Mouse (Mus musculus): Measurements from ENCODE around the gene Kdm7a.

Kdm7a gene

DNA sequence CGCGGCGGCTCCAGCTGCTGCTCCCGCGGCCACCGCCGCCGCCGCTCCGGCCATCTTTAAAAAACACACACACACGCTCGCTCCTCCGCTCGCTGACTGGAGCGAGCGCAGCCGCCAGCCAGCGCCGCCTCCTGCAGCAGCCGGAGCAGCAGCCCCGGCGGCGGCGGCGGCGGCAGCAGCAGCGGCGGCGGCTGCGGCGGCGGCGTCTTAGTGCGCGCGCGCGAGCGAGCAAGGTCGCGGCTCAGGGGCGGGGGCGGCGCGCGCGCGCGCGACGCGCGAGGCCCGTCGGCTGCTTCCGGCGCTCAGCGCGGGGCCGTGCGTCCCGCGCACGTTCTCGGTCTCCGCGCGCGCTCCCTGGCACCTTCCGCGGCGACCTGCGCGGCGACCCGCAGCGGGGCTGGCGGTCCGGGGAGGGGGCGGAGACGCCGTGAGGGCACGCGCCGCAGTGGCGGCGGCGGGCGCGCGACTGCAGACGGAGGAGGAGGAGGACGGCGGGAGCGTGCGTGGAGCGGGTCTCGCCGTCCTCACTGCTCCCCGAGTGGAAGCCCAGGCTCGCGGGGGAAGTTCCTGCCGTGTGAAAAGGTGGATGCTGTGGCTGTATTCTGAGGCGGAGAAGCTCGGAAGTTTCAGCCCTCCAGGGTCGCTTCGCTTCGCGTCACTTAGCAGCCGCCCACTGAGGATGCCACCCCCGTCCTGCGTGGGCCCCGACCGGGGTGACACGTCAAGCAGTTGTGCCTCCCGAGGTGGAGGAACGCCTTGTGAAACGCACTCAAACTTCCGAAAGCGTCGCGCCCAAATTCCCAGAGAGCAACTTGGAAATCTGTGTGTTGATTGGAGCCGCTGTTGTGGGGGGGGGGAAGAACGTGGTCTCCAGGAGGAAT lies at the start of gene Kdm7a:
Gene Kdm7a (minus strand): TSS at position 209 of the 881 bp plus-strand sequence.
- DNase-seq (ENCODE audit: low read depth, low spot score), result peak; percentile 97

DNA sequence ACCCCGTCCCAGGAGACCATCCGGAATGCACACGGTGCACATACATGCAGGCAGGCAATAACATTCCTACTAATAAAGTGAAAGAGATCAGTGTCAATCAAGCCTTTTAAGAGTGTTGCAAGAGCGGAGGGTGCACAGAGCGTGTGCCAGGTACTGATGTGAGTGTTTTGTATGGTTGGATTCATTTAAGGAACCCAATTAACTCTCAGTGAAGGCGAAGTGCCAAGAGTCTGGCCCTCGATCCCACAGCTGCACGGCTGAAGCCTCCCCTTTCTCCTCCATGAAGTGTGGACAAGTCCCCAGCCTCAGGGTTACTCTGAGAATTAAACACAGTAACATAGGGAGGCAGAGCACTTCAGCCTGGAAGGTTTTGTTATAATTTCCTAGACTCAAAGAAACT lies 48.7 kb upstream of the Kdm7a start:
- no peak for DNase-seq (ENCODE audit: low read depth, low spot score)

DNA sequence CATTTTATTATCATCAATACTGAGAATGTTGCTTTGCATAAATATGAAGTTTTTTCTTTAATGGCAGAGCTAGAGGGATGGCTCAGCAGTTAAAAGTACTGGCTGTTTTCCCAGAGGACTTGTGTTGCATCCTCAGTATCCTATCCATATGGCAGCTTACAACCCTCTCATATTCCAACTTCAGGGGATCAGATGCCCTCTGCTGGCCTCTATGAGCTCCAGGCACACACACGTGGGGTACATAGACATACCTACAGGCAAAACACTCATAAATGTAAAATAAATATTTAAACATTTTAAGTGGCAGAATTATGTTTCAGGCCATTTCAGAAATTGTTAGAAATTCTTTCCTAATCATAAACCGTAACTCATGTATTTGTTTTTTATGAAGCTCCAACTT lies 43.5 kb upstream of the Kdm7a start:
- no peak for DNase-seq (ENCODE audit: low read depth, low spot score)

DNA sequence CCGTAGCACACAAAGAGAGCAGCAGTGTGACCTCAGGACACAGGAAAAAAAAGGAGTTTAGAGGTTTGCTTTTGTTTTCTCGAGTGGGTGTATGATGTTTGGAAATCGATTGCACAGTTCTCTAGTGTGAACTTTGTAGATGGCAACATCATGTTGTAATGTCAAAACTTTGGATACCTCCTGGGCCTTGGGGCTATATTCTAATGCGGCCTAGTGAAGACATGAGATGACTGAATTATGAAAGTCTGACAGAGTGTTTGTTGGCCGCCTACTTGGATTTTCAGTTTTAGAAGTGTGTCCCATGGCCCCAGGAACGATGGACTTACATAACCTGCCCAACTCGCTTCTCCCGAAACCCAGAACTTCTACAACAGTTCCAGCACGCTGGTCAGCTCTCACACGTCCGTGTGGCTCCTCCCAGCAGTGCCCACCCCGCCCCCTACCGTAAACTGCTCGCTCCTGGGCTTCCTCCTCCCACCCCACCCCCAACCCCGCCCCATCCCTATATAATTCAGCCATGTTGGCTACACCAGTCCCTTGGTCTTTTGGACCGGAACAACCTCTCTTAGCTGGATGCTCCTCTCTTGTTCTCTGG lies 42.7 kb upstream of the Kdm7a start:
- no peak for DNase-seq (ENCODE audit: low read depth, low spot score)

DNA sequence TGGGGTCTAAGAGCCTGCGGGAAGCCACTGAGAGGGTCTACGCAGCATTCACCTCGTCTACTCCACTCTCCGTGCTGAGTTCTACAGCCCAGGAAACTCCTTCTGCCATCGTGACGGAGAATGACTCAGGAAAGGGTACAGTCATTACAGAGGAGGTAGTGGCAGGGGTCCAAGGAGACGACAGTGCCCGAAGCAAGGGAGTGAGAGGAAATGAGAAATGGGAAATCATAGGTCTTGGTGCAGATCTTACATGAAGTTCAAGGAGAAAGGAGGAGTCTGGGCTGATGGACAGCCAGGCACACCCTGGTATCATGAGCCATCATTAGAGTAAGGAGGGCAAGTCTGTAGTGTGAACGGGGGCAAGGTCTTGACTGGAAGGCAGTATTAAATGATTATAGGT lies 37.5 kb upstream of the Kdm7a start:
- DNase-seq (ENCODE audit: low read depth, low spot score), result no peak

DNA sequence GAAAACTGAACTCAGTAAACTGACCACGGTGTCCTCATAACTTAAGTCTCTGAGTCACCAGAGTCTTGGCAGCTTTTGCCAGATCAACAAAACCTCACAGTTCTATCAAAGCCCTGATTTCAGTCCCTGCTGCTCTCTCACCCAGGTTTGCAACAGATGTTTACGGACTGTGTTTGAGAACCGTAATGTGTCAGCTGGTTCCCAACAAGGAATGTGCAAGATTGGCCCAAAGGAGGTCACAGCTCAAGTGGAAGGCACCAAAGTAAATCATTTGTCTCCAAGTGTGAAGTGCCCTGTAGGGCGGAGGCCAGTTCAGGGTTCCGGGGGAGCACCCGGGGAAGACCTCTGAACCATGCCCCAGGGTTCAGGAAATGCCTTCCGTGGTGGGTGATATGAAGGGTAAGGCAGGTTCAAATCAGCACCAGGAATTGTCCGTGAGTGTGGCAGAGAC lies 36.9 kb upstream of the Kdm7a start:
- peak; percentile 54 for DNase-seq (ENCODE audit: low read depth, low spot score)

DNA sequence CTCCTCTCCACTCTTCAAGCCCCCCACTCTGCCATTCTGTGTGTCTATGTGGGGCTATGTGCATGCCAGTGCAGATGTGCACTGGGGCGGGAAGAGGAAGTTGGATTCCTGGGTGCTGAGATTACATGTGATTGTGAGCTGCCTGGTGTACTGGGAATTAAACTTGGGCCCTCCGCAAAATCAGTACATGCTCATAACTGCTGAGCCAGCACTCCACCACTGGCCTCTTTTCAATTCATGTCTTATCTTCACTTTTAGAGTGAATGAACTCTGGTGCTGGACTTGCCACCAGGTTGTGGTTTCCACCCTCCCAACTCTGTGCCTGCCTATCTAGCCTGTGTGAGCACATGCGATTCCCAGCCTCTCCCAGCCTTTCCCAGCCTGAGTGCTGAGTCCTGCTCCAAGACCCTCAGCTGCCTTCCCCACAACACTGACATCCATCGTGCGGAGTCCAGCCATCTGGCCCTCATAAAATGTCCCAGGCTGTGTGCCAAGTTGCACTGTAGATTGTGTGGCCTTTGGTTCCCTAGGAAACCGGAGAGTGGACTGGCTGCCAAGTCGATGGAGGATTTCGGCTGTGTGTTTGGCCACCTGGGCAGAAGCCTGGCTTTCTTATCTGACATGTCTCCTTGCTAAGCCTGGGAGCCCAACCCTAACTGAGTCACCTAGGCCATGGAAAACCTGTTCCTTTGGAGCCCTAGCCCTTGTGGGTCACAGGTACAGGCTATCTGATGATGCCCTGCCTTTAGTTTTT lies 36.3 kb upstream of the Kdm7a start:
- peak; percentile 93 for DNase-seq (ENCODE audit: low read depth, low spot score)

DNA sequence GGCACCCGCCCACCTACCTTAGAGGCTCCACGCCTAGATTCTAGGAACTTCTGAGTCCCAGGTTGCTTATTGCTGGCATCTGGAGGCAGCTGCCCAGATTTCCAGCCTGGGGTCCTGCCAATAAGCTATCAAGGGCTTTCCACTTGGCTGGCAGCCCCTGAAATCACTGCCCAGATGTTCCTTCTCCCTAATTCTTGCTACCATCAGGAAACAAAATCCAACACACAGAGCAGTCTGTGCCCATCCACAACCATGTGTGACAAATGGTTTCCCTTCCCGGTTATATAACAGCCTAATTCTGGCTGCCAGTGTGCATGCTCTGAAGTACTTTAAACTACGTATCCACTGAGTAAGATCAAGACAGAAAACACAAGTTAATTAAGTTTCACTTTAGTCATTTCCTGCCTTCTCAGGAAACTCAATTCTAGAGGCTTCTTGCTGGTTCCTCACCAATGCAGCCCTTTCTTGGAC lies 34.9 kb upstream of the Kdm7a start:
- DNase-seq (ENCODE audit: low read depth, low spot score), result peak; percentile 78

DNA sequence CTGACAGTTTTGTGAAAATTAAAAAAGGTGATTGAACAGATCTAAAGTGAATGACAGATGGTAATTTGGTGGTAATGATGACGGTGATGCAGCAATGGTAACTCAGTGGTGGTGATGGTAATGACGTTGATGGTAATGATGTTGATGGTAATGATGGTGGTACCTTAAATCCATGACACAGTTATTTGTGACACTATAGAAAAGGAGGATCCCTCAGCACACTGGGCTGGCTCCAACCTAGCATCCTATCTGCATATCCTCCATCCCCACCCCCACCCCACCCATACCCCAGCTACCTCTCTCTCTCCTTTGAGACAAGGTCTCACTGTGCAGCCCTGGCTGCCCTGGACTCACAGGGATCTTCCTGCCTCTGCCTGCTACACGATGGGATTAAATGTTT lies 34.4 kb upstream of the Kdm7a start:
- no peak for DNase-seq (ENCODE audit: low read depth, low spot score)

DNA sequence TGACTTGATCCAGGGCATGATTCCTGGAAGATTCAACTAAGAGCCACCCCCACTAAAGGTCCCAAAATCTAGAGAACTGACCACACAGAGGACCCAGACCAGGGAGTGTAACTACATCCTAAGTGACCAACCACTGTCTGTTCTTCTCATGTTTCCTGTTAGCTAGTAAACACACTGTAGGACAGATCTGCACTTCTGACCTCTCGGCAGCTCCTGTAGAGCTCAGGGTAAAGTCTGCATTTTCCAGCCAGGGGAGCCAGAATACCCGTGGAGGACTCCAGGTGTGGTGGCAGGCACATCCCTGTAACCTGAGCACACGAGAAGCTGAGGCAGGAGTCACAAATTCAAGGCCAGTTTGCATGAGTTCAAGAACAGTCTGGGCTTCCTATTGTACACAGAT lies 31.3 kb upstream of the Kdm7a start:
- DNase-seq (ENCODE audit: low read depth, low spot score), result no peak

DNA sequence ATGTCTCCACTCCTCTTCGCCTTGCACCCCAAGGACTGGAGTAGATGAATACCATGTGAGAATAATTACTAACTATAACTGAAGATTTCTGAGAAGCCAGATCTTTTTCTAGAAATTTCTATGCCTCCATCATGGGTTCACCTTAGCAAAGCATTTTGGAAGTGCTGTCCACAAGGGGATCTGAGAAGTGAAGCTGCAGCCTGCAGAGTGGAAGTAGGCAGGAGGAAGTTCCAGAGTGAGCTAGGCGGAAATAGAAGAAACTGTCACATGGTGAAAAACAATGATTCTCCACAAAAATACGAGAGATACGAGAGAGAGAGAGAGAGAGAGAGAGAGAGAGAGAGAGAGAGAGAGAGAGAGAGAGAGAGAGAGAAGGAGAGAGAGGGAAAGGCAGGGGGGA lies 26.0 kb upstream of the Kdm7a start:
- no peak for DNase-seq (ENCODE audit: low read depth, low spot score)

DNA sequence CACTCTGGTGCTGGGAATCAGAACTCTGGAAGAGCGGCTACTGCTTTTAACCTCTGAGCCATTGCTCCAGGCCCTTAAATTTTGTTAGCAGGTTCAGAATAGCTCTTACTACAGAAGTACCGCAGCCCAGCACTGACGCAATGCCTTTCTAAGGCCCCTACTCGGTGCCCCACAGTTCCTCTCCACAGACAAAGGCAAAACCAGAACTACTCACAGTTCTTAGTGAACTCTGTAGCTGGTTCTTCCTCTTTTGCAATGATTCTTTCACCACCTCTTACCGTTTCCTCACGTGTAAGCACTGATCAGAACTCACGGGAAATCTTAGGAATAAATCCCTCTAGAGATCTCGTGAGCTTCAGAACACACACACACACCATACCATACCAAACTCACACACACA lies 24.1 kb upstream of the Kdm7a start:
- DNase-seq (ENCODE audit: low read depth, low spot score), result peak; percentile 44

DNA sequence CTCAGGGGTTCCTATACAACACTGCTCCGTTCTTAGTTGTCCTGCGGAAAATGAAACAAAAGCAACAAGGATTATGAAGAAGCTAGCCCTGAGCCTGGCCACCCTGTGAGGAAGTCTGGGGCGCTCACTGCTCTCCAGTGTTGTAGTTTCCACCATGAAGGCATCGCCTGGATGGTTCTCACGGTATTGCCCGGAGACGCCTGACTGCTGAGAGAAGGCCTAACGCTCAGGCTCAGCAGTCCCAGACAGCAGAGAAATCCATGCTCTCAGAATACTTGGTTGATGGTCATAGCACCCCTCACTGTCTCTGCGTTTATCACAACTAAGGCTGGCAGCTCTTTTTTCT lies 20.0 kb upstream of the Kdm7a start:
- DNase-seq (ENCODE audit: low read depth, low spot score), result no peak

DNA sequence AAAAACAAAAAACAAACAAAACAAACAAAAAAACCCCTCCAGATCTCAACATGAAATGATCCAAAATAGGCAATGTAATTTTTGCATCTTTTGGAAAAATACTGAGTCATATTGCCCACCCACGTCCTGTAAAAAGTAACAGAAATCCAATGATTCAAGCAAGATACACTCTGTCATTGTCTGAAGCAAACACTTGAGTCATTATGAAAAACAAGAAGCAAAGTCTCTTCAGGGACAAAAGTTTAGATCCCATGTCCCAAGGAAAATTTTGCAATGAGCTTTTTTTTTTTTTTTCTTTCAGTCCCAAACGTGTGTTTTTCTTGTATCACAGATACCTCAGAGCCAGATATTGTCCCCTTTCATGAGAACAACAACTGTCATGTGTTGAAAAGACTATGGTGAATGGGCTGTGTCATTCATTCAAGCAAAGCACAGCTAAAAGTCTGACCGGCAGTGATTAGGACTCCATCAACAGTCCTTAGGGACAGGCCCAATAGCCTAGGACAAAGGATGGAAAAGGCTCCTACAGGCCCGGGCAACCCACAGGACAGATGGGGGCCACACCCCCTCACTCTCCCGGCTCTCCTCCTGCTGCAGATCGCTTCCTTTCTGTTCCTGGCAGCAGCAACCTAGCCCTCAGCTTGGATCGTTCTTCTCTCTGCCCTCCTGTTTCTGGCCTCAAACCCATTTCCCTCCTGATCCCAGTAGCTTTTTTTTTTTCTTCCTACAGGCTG lies 19.5 kb upstream of the Kdm7a start:
- peak; percentile 62 for DNase-seq (ENCODE audit: low read depth, low spot score)

DNA sequence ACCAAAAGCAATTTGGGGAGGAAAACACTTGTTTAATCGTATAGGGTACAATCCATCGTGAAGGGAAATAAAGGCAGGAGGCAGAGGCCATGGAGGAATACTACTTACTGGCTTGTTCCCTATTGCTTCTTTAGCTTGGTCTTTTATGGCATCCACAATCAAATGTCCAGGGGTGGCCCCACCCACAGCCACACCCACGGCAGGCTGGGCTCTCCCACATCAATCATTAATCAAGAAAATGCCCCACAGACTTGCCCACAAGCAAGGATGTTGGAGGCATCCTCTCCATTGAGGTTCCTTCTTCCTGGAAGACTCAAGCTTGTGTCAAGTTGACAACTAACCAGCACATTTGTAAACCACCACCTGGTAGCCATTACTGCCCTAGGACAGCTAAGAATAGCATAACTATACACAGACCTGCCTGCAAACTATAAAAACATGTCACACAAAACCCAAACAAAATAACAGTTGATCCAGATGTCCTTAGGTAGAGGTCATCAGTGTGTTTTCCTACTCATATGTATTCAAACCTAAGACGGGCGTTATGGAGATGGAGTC lies 16.8 kb upstream of the Kdm7a start:
- DNase-seq (ENCODE audit: low read depth, low spot score), result no peak

DNA sequence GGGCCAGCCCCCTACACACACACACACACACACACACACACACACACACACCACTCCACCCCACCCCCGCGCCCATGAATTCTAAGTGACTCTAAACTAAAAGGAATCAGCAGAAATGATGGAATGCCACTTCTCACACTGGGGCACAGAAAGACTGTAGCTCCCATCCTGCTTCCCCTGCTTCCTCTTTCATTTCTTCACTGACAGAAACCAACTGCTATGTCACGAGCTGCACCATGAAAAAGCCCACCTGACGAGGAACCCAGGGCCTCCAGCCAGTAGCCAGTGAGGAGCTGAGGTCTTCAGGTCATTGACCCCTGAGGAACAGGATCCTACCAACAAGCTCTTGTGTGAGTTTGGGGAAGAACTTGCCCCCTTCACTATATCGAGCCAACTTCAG lies 15.9 kb upstream of the Kdm7a start:
- no peak for DNase-seq (ENCODE audit: low read depth, low spot score)

DNA sequence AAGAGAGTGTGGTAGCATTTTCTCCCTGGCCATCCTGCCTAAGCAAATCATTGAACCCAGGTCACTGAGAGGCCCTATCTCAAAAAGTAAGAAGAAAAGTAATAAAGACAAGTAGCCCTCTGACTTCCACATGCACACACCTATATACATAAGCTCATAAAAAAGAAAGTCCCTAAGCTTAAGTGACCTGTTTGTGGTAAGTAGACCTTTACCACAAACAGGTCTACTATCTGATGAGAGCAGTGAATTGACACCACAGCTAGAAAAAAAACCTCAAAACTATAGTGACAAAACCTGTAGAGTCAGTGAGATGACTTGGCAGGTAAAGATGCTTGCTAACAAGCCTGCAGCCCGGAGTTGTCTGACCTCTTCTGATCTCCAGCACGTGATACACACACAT lies 11.4 kb upstream of the Kdm7a start:
- DNase-seq (ENCODE audit: low read depth, low spot score), result no peak

DNA sequence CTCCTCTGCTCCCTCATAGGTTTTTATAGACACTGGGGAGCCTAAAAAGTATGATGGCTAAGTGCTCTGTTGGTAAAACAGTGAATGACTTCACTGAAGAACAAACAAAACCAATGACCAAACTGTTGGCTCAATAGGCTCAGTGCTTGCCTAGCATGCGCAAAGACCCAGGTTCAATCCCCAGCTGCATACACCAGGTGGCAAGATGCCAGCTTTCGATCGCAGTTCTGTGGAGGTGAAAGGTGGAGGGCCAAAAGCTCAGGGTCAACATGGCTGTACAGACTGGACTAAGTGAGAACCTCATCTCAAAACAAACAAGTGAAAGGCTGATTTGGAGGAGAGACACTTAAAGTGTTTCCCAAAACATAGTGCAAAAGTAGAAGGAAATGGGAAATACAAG lies 10.5 kb upstream of the Kdm7a start:
- DNase-seq (ENCODE audit: low read depth, low spot score), result no peak

DNA sequence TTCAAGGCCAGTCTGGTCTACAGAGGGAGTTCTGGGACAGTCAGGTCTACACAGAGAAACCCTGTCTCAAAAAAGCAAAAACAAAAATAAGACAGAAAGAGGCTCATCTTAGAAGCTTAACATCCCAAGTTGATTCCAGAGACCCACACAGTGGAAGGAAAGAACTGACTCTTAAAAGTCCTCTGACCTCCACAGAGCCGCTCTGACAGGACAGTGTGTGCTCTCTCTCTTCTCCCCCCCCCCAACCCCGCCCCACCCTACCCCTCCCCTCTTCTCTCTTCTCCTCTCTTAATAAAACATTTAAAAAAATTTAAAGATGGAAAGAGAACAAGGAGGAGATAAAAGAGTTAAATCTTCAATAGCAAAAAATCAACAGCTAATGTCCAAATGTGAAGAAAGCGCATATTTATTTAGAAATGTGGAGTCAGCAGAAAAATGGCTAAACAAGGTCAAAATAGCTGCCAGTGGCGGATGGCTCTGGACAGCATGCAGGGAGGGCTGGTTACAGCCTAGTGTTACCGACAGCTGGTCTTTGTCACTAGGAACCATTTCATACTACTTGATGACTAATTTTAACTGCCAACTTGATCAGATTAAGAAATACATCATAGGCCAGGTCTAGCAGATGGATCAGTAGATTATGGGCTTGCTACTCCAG lies 8.5 kb upstream of the Kdm7a start:
- no peak for DNase-seq (ENCODE audit: low read depth, low spot score)

DNA sequence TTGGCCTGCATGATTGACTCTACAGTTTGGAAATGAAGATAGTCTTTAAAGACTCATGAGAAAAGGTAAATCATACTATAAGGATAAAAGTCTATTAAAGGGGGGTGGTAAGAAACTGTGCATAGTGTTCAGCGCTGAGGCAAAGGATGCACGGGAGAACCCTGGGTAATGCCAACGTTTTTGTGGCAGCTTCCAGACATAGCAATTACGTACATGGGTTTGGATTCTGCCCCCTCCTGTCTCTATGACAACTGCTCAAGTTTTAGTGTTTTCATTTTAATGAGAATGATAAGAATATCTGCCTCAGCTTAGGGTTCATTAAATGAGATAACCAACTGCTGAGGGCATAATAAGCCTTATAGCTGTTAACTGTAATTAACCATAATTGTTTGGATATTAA lies 3.1 kb upstream of the Kdm7a start:
- DNase-seq (ENCODE audit: low read depth, low spot score), result peak; percentile 57

DNA sequence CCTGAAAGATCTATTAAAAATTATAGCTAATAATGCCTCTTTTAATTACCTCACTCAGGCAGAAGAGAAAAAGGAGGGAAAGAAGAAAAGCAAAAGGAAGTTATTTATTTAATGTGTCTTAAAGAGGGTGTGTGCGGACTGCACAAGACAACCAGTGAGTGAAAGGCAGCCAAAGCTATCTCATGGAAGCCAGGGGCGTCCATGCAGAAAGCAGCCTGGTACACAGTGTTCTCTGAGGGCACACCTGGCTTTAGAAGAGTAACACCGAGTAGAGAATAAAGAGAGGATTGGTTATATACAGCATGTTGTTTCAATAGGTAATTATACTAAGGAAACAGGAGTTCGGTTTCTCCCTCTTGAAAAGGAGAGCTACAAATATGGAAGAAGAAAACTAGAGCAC lies 1.6 kb upstream of the Kdm7a start:
- DNase-seq (ENCODE audit: low read depth, low spot score), result no peak
